Mouse (Mus musculus) liver, embryonic 13.5 days (tissue): Measurements from ENCODE around the gene Casq1. TPM values are rescaled to one million over a fixed set of nuclear protein-coding genes. Genes with fewer than 3 reads are reported as not detected.

Source experiments
- ATAC-seq: fragments of 200-750 bp; cut with Nextera tagmentation; 2 replicates; pipeline ENCODE4 v1.8.0; 2017; ENCODE audit warnings: low read depth, mild to moderate bottlenecking, moderate number of reproducible peaks, moderate library complexity
- DNase-seq: peaks from one replicate; pipeline ENCODE4 v3.0.0; 2022
- H3K27ac ChIP-seq: fragments of 300-500 bp; sonication (generic); 2 replicates; pipeline ENCODE4 v1.5.1; 2015; ENCODE audit warnings: moderate library complexity, mild to moderate bottlenecking, inconsistent platforms
- H3K27me3 ChIP-seq: fragments of 300-500 bp; sonication (generic); 2 replicates; pipeline ENCODE4 v1.6.1; 2015; ENCODE audit warnings: mild to moderate bottlenecking, inconsistent platforms
- H3K36me3 ChIP-seq: fragments of 300-500 bp; sonication (generic); 2 replicates; pipeline ENCODE4 v1.6.1; 2015; ENCODE audit warnings: mild to moderate bottlenecking, inconsistent platforms
- H3K4me1 ChIP-seq: fragments of 300-500 bp; sonication (generic); replicated peaks from 2 replicates; pipeline ENCODE4 v1.6.1; 2015; ENCODE audit warnings: inconsistent platforms
- H3K4me2 ChIP-seq: fragments of 300-500 bp; sonication (generic); 2 replicates; pipeline ENCODE4 v1.6.1; 2015; ENCODE audit warnings: inconsistent platforms, mild to moderate bottlenecking, moderate library complexity
- H3K4me3 ChIP-seq: fragments of 300-500 bp; sonication (generic); replicated peaks from 2 replicates; pipeline ENCODE4 v1.5.1; 2015; ENCODE audit warnings: mild to moderate bottlenecking, inconsistent platforms
- H3K9ac ChIP-seq: fragments of 300-500 bp; sonication (generic); 2 replicates; pipeline ENCODE4 v1.6.1; 2015; ENCODE audit warnings: mild to moderate bottlenecking, inconsistent platforms
- H3K9me3 ChIP-seq: fragments of 300-500 bp; sonication (generic); replicated peaks from 2 replicates; pipeline ENCODE4 v1.6.1; 2016; ENCODE audit warnings: inconsistent platforms
- WGBS: fragments of 180-500 bp; shearing (Covaris S2); methylation state at CpG from one replicate; pipeline ENCODE4 v1.1.7; 2015; ENCODE audit not compliant: insufficient replicate concordance; 5-methylcytosine and 5-hydroxymethylcytosine counted together
- polyA plus RNA-seq: library from polyadenylated mRNA; unstranded; fragments of >200 nt; fragmentation: Nextera tagmentation; extraction: Ambion mirVana; gene quantifications from 2 replicates; pipeline ENCODE4 v1.2.1, GENCODE M21; 2015

The Casq1 gene
- polyA plus RNA-seq, 1 experiment from 2014 or later: 0.55 TPM

DNA sequence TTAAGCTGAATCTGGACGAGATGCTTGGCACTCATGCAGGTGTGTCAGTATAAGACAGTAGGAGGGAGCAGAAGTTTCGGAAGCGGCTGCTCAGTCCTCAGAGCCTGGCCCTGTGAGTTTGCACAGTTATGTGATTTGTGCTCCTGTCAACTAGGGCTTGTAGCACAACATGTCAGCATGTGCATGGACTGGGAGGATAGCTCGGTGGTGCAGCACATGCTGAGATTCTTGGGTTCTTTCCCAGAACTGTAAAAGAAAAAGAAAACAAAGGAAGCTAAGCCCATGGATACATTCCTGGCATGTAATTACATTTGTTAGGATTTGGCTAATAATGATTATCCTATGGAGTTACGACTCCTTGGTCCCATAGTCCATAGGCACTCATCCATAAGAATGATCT, 46.5 kb downstream of the Casq1 start:
- H3K9me3 ChIP-seq: no peaks in the 10 kb centered on the region

DNA sequence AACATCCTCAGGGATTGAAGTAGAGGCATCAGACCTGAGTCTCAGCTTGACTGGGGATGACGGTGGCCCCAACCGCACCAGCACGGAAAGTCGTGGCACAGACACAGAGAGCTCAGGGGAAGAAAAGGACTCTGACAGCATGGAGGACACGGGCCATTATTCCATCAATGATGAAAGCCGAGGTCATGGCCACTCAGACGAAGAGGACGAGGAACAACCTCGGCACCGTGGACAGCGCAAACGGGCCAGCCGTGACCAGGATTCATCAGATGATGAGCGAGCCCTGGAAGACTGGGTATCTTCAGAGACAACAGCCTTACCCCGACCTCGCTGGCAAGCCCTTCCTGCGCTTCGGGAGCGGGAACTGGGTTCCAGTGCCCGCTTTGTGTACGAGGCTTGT, 47.3 kb downstream of the Casq1 start:
- Histone ChIP-seq H3K9me3 (no peaks in the 10 kb centered on the region), H3K4me3 (no peak overlapping the region), H3K4me1 (no peaks in the 10 kb centered on the region), H3K36me3 (peaks cover 93% of the 10 kb centered on the region), H3K4me2 (no peak overlapping the region), H3K27me3 (no peaks in the 10 kb centered on the region), H3K27ac (no peak overlapping the region), H3K9ac (no peak overlapping the region)
- DNase-seq: no peak
- WGBS: 91% methylated on average over 21 of the region's 21 CpGs
- ATAC-seq: no peak

More for the DNA sequence above, 46.5 kb downstream of the Casq1 start:
- H3K27ac ChIP-seq: no peak overlapping the region
- H3K4me1 ChIP-seq: no peaks in the 10 kb centered on the region
- H3K4me2 ChIP-seq: no peak overlapping the region
- 90% methylated on average over 5 of the region's 5 CpGs for WGBS
- peaks cover 93% of the 10 kb centered on the region for H3K36me3 ChIP-seq
- no peaks in the 10 kb centered on the region for H3K27me3 ChIP-seq
- DNase-seq (no peak), ATAC-seq (no peak)
- H3K4me3 ChIP-seq: no peak overlapping the region
- no peak overlapping the region for H3K9ac ChIP-seq

DNA sequence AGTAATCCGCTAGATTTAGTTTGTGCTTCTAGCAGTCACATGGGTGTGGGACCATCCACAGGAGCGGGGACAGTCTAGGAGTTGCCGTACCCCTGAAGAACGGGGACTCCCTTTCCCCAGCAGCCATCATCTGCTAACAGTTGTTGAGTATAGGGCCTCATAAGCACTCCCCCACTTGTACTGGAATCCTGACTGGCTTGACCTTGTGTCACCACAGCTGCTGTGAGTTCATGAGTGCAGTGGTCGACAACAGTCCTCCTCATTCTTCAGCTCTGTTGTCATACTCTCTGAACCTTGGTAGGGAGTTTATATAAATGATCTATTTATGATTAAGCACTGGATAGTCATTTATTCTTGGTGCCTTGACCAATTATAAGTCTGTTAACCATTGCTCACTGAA, 49.9 kb downstream of the Casq1 start:
- 91% methylated on average over 5 of the region's 5 CpGs for WGBS
- Histone ChIP-seq H3K36me3 (peaks cover 97% of the 10 kb centered on the region), H3K4me2 (no peak overlapping the region)

DNA sequence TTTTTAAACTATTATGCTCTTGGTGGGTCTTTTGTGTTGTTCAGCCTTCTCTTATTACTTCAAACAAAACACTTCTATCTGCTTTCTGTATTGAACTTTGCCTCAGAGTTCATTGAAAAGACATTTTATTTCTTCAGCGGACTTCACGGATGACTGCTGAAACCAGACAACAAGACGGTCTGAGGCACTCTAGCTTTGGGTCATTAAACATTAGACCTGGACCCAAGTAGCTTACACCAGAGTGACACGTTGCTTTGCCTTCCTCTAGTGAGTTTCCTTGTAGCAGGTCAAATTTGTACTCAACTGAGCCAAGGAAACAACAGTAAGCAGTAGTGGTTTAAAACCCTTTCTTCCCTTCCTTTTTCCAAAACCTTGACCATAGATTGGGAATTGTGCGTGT, 51.8 kb downstream of the Casq1 start:
- Histone ChIP-seq H3K9me3 (no peaks in the 10 kb centered on the region), H3K36me3 (peaks cover 88% of the 10 kb centered on the region), H3K4me1 (0 out of 2 replicates have a peak, but pooled peaks cover 3% of the 10 kb centered on the region), H3K4me3 (no peak overlapping the region), H3K27ac (no peak overlapping the region), H3K4me2 (no peak overlapping the region), H3K27me3 (no peaks in the 10 kb centered on the region), H3K9ac (no peak overlapping the region)
- no peak for ATAC-seq
- no peak for DNase-seq
- WGBS: 85% methylated on average over 5 of the region's 5 CpGs

More for the DNA sequence above, 49.9 kb downstream of the Casq1 start:
- H3K9ac ChIP-seq: no peak overlapping the region
- no peak overlapping the region for H3K27ac ChIP-seq
- DNase-seq (no peak), ATAC-seq (no peak)
- H3K27me3 ChIP-seq: no peaks in the 10 kb centered on the region
- no peak overlapping the region for H3K4me3 ChIP-seq
- H3K4me1 ChIP-seq: no peaks in the 10 kb centered on the region
- H3K9me3 ChIP-seq: no peaks in the 10 kb centered on the region

DNA sequence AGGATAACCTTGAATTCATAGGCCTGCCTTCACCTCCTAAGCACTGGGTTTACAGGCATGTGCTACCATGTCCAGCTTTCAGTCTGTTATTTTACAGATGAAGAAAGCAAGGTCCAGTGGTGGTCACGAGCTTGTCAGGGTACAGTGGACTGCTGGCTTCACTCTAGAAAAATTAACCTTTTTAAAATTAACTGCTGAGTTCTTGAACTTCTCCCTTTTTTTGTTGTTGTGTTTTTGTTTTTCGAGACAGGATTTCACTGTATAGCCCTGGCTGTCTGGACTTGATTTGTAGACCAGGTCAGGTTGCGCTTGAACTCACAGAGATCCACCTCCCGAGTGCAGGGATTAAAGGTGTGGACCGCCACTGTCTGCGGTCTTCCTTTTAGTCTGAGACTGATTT, 56.7 kb downstream of the Casq1 start:
- no peak overlapping the region for H3K27ac ChIP-seq
- no peak overlapping the region for H3K4me3 ChIP-seq
- no peaks in the 10 kb centered on the region for H3K9me3 ChIP-seq
- no peaks in the 10 kb centered on the region for H3K27me3 ChIP-seq
- no peak overlapping the region for H3K4me2 ChIP-seq
- no peak for DNase-seq
- peaks cover 25% of the 10 kb centered on the region for H3K4me1 ChIP-seq
- peaks cover 43% of the 10 kb centered on the region for H3K36me3 ChIP-seq
- no peak for ATAC-seq
- WGBS: 85% methylated on average over 6 of the region's 6 CpGs
- H3K9ac ChIP-seq: no peak overlapping the region

DNA sequence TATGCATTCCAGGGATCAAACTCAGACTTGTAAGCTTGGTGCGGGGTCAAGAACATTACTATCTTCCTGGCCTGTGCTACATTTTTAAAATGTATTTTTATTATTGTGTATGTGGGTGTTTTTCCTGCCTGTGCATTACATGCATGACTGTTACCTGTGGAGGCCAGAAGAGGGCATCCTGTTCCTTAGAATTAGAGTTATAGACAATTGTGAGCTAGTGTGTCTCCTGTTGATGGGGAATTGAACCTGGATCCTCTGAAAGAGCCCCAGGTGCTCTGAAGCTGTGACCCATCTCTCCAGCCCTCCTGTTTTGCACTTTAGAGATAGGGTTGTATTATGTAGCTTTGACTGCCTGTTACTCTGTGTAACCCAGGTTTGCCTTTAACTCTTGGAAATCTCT, 57.7 kb downstream of the Casq1 start:
- WGBS: 89% methylated on average over 1 of the region's 1 CpGs
- no peak for DNase-seq
- Histone ChIP-seq H3K9me3 (no peaks in the 10 kb centered on the region), H3K4me1 (peaks cover 25% of the 10 kb centered on the region), H3K9ac (no peak overlapping the region), H3K4me3 (no peak overlapping the region), H3K4me2 (no peak overlapping the region), H3K27me3 (no peaks in the 10 kb centered on the region), H3K27ac (no peak overlapping the region), H3K36me3 (peaks cover 33% of the 10 kb centered on the region)
- ATAC-seq: no peak

DNA sequence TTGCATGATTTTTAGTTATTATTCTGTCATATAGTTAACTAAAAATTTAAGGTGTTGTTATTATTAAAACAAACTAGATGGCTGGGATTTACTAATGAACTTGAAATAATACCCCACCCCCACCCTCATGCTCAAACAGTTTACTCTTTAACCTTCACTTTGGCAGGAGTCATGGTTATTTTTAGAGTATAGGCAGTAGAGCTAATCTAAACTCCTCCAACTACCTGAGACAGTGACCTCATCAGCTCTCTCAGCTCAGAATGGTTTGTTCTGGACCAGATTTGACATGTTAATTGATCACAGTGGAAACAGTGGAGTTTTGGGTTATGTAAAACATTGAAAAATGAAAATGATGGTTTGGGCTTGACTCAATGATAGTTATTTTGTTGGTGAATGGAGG, 59.2 kb downstream of the Casq1 start:
- Histone ChIP-seq H3K27me3 (no peaks in the 10 kb centered on the region), H3K9me3 (no peaks in the 10 kb centered on the region), H3K9ac (no peak overlapping the region), H3K4me1 (peaks cover 30% of the 10 kb centered on the region), H3K27ac (no peak overlapping the region), H3K4me3 (no peak overlapping the region), H3K4me2 (no peak overlapping the region), H3K36me3 (peaks cover 32% of the 10 kb centered on the region)
- ATAC-seq (no peak), DNase-seq (no peak)

DNA sequence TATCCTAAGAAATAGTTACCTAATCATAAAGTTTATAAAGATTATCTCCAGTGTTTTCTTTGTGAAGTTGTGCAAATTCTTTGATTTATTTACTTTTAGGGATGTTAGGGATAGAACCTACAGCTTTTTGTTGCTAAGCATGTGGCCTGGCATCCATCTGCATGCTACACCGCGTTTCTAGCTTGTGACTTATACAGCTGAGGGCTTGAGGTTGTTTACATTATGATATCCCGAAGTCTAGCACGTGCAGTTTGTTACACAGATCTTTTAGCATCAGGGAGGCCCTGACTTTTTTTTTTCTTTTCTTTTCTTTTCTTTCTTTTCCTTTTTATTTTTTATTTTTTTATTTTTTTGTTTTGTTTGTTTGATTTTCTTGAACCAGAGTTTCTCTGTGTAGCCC, 59.7 kb downstream of the Casq1 start:
- Histone ChIP-seq H3K4me3 (no peak overlapping the region), H3K27me3 (no peaks in the 10 kb centered on the region), H3K4me1 (peaks cover 31% of the 10 kb centered on the region), H3K9me3 (no peaks in the 10 kb centered on the region), H3K27ac (no peak overlapping the region), H3K36me3 (peaks cover 32% of the 10 kb centered on the region), H3K9ac (no peak overlapping the region), H3K4me2 (no peak overlapping the region)
- DNase-seq: no peak
- WGBS: 69% methylated on average over 4 of the region's 4 CpGs
- ATAC-seq: no peak

Other genes starting within 250 kb of the Casq1 start
- 0.89 and 1.4 TPM in 2 replicates for gene Vangl2, start 191.4 kb downstream of the Casq1 start, polyA plus RNA-seq
- gene Nhlh1, start 162.3 kb downstream of the Casq1 start, polyA plus RNA-seq: not detected in 2 replicates
- gene Copa, start 137.3 kb downstream of the Casq1 start, polyA plus RNA-seq: 64.4 and 80.4 TPM in 2 replicates
- 33.6 and 38.6 TPM in 2 replicates for gene Ncstn, start 137.1 kb downstream of the Casq1 start, polyA plus RNA-seq
- 39.9 and 48.2 TPM in 2 replicates for gene Pex19, start 93.1 kb downstream of the Casq1 start, polyA plus RNA-seq
- 58.1 and 65.0 TPM in 2 replicates for gene Dcaf8, start 71.8 kb downstream of the Casq1 start, polyA plus RNA-seq
- 20.9 and 22.2 TPM in 2 replicates for gene Pea15a, start 13.1 kb downstream of the Casq1 start, polyA plus RNA-seq
- gene Atp1a4, start 38.5 kb upstream of the Casq1 start, polyA plus RNA-seq: 0.03 TPM in 1 of 2 replicates, not detected in the other
- 15.4 and 16.8 TPM in 2 replicates for gene Igsf8, start 41.8 kb upstream of the Casq1 start, polyA plus RNA-seq
- gene Atp1a2, start 78.2 kb upstream of the Casq1 start, polyA plus RNA-seq: 0.25 and 0.32 TPM in 2 replicates
- gene Kcnj9, start 109.5 kb upstream of the Casq1 start, polyA plus RNA-seq: 0.05 TPM in 1 of 2 replicates, not detected in the other
- gene Kcnj10, start 121.3 kb upstream of the Casq1 start, polyA plus RNA-seq: 0.03 and 0.07 TPM in 2 replicates
- gene Pigm, start 156.7 kb upstream of the Casq1 start, polyA plus RNA-seq: 2.4 and 2.7 TPM in 2 replicates